Mouse (Mus musculus) gastrocnemius, postnatal 4 days (tissue): ENCODE results near the gene Ptgdr2. TPM values are rescaled to one million over a fixed set of nuclear protein-coding genes. Genes with fewer than 3 reads are reported as not detected.

Experiments used
- DNase-seq, 2 experiments: peaks; one replicate each; pipeline ENCODE4 v3.0.0; 2021 to 2022; ENCODE audit warnings: low spot score in 2 of 2, mixed read lengths in 2 of 2
- total RNA-seq, 2 experiments: library from RNA; stranded (reverse); gene quantifications; 2 replicates each; pipeline ENCODE4 v1.2.3; 2021

Ptgdr2 gene
- total RNA-seq, 2 experiments from 2014 or later, result 0.10 to 0.18 TPM

- DNase-seq, result no peak
These were observed 10.3 kb upstream of the Ptgdr2 start for GRCm38 (mm10) chr19:10926666-10927065.

- DNase-seq, result no peak
These were observed 6.3 kb upstream of the Ptgdr2 start for GRCm38 (mm10) chr19:10930641-10931040.

GRCm38 (mm10) chr19:10935029-10935428 is 1.9 kb upstream of the Ptgdr2 start:
- DNase-seq, result no peak

GRCm38 (mm10) chr19:10936077-10936476 is 883 bp upstream of the Ptgdr2 start:
- DNase-seq, result no peak

GRCm38 (mm10) chr19:10938771-10939170 is 1.8 kb downstream of the Ptgdr2 start:
- no peak for DNase-seq

GRCm38 (mm10) chr19:10940097-10940800 is 3.3 kb downstream of the Ptgdr2 start:
- peak in 1 of 2 experiments; percentile 54 for DNase-seq

- no peak for DNase-seq
These were observed 4.0 kb downstream of the Ptgdr2 start for GRCm38 (mm10) chr19:10940801-10941457.

- DNase-seq, result no peak
These were observed 7.0 kb downstream of the Ptgdr2 start for GRCm38 (mm10) chr19:10943955-10944354.

GRCm38 (mm10) chr19:10946506-10946905 is 9.5 kb downstream of the Ptgdr2 start:
- no peak for DNase-seq

- DNase-seq, result no peak
These were observed 10.3 kb downstream of the Ptgdr2 start for GRCm38 (mm10) chr19:10947219-10947618.

- peak in 1 of 2 experiments; percentile 25 for DNase-seq
These were observed 11.5 kb downstream of the Ptgdr2 start for GRCm38 (mm10) chr19:10948416-10948815.

- DNase-seq, result peak; percentile 90 to 97
These were observed 12.2 kb downstream of the Ptgdr2 start, which contains the start of gene Ccdc86 for GRCm38 (mm10) chr19:10949112-10949511. Ccdc86 (minus strand) TSS chr19:10949266.

- no peak for DNase-seq
These were observed 12.6 kb downstream of the Ptgdr2 start for GRCm38 (mm10) chr19:10949558-10949957.

- DNase-seq, result peak in 1 of 2 experiments; percentile 65
These were observed 15.3 kb downstream of the Ptgdr2 start for GRCm38 (mm10) chr19:10952021-10952939.

GRCm38 (mm10) chr19:10959085-10959977 is 22.4 kb downstream of the Ptgdr2 start:
- peak in 1 of 2 experiments; percentile 40 for DNase-seq

- no peak for DNase-seq
These were observed 23.0 kb downstream of the Ptgdr2 start for GRCm38 (mm10) chr19:10959978-10960346.

- DNase-seq, result no peak
These were observed 28.8 kb downstream of the Ptgdr2 start for GRCm38 (mm10) chr19:10965721-10966120.

GRCm38 (mm10) chr19:10968578-10968977 is 31.6 kb downstream of the Ptgdr2 start:
- DNase-seq, result no peak

GRCm38 (mm10) chr19:10970457-10970856 is 33.5 kb downstream of the Ptgdr2 start:
- DNase-seq, result no peak

- no peak for DNase-seq
These were observed 35.7 kb downstream of the Ptgdr2 start for GRCm38 (mm10) chr19:10972660-10973059.
